Mouse (Mus musculus) kidney, adult 18-20 months (tissue): Measurements from ENCODE around the gene Unc13b.

Experiments used
- DNase-seq: peaks from one replicate; pipeline ENCODE4 v3.0.0; 2021

Unc13b gene

DNA sequence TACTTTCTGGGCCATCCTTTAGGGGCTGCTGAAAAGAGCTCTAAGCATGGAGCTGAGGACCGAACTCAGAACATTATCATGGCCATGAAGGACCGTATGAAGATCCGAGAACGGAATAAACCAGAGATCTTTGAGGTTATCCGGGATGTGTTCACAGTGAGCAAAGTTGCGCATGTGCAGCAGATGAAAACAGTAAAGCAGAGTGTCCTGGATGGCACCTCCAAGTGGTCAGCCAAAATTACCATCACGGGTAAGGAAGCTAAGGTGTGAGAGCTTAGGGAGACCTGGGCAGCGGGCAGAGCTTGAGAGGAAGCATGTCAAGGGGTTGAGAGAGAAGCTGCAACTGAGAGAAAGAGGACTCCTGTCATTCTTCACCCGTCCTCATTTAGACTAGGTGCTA, 178.1 kb downstream of the Unc13b start:
- DNase-seq: no peak

DNA sequence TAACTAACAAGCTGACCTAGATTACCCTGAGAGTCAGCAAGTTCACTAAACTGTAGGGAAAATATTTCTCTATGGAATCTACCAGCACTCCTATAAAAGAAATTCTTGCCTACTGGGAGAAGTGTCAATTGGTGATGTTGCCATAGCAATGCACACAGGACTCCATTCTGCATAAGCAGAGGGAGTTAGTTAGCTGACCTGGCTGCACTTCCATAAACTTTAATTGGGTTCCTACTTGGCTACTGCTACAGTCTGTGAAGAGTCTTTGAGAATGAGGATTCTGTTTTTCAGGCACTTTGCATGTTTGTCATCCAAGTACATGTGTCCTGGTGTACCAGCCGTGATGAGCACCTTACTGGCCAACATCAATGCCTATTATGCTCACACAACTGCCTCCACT, 182.0 kb downstream of the Unc13b start:
- DNase-seq: no peak

DNA sequence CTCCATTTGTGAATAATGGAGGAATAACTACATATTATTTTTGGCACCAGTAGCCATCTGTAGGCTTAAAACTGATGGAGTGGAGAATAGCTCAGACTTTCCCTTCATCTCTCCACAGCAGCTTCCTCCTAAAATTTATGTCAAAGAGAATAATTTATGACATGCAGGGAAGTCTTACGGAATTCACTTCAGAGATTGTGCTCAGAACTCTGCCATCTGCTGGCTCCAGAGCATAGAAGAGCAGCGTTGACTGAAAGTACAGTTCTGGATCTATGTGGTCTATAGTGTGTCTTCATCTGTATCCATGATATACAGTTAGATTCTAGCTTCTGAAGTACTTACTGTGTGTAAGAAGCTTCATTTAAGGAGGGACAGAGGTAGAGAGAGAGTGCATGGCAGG, 185.3 kb downstream of the Unc13b start:
- DNase-seq: no peak

DNA sequence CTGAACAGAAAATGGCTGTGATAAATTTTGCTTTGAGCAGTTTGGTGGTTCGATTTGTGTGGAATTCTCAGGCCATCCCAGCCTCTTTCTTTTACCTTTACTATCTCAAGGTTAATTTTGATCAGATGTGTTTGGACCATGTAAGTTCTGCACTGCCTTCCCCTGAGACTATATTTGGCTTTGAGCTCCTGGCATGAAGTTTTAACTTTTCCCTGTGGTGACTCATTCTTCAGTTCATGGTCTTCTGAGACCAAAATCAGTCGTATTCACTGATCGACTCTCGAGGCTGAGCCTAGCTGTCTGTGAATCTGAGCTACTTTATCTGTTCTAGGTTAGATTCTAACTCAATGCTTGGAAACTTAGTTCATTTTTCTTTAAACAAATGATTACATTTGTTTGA, 187.0 kb downstream of the Unc13b start:
- no peak for DNase-seq

DNA sequence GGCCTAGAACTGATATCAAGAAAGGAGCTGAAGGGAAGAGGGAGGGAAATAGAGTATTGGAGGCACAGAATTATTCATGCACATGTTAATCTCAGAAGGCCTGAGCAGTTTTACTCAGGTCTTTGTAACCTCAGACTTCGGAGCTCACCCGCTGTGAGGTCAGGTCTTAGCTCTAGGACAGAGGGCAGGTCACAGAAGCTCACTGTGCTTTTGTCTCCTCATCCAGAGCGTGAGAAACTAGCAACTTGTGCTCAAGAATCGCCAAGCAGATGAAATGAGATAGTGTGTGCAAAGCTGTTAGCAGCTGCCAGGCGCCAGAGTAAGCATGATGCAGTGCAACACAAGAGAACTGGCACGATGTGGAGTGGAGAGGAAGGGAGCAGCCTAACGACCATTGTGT, 189.3 kb downstream of the Unc13b start:
- no peak for DNase-seq

DNA sequence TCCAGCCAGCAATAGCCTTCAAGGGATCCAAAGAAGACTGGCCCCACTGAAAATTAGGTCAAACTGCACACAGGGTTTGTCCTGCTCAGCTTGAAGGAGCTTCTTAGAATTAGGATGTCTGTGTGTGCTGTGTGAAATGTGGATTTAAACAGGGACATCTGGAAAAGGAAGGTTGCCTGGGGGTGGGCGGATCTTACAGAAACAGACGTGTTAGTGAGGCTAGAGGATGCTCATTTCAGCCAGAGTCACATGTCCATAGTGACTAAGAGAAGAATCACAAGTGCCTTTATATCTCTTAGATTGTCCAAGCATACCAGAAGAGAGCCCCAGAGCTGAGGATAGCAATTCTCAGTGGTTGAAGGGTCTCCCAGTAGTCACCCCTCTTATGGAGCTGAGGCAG, 190.2 kb downstream of the Unc13b start:
- DNase-seq: no peak

DNA sequence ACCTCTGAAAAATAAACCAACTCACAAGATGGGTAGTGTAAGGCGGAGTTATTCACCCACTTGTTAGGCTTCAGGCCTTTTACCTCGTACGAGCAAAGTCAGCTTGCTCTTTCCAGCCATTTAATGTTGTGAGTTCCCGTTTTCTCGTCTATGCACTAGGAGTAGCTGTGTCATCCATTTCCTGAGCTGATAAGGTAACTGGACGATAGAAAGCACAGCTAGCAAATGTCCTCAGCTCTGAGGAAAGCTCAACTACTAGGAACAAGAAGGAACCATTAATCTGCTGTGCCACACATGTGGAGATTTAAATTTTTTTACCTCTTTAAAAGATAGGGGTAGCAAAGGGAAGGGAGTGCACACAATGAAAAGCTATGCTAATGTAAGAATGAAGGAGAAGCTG, 192.5 kb downstream of the Unc13b start:
- no peak for DNase-seq

DNA sequence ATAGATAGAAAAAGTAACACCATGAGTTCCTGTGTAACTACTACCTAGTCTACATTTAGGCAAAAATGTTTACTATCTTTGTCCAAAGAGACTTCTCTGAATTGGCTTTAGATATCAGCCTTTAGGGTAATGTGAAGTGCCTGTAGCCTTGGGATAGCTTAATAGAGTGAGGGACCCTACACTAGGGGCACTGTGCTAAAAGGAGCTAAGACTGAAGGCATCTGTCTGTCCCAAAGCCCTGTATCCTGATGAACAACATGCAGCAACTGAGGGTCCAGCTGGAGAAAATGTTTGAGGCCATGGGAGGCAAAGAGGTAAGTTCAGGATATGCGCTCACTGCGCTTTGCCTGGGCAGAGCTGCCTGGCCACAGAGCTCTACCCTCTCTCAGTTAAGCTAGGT, 198.3 kb downstream of the Unc13b start:
- no peak for DNase-seq

DNA sequence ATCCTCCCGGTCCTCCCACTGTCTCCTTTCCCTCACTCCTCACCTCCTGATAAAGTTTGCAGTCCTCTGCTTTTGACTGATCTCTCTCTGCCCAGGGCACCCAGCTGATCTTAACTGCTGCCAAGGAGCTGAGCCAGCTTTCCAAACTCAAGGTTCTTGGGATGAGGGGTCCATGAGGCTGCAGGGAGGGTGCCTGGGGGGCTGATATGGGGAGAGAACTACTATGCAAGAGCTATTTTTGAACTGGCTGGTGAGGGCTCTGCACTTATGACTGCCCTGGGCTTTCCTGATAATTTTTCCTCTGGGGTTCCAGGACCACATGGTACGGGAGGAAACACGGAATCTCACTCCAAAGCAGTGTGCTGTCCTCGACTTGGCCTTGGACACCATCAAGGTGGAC, 199.8 kb downstream of the Unc13b start:
- no peak for DNase-seq

DNA sequence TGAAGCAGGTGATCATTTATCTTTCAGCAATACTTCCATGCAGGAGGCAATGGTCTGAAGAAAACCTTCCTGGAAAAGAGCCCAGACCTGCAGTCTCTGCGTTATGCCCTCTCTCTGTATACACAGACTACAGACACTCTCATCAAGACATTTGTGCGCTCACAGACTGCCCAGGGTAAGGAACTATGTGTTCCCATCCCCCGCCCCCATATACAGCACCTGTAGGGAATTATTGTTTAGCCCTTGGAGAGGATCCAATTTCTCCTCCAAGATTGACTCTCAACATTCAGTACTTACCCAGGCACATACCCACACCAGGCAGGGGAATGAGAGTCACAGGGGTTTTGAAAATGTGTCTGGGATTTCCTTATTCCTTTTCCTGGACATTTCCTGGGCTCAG, 200.7 kb downstream of the Unc13b start:
- no peak for DNase-seq

DNA sequence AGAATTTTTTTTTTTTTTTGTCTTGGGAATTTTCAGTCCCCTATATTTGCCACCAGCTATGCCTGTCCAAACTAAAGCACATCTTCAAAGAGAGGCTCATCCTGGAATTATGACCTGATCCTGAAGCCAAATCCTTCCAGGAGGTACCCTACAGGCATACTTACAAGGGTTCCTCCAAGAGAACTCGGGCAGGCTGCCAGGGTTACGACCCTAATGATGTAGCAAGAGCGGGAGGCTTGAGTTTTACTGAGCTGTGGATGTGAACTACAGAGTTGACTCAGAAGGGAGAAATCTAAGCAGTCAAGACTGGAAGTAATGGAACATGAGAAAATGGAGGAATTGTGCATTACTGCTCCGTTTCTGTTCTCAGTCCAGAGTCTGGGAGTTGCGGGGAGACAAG, 201.3 kb downstream of the Unc13b start:
- peak; percentile 6 for DNase-seq

DNA sequence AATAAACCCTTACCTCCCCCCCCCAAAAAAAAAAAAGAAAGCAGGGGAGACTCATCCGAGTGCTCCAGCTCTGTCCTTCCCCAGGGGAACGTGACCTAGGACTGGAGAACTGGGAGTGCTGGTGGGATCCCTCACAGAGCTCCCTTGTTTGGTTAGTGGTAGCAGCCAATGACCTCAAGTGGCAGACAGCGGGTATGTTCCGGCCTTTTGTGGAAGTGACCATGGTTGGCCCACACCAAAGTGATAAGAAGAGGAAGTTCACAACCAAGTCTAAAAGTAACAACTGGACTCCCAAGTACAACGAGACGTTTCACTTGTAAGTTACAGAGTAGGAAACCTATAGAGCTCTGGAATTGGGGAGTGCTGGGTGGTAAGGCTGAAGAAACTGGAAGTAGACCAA, 204.1 kb downstream of the Unc13b start:
- no peak for DNase-seq

DNA sequence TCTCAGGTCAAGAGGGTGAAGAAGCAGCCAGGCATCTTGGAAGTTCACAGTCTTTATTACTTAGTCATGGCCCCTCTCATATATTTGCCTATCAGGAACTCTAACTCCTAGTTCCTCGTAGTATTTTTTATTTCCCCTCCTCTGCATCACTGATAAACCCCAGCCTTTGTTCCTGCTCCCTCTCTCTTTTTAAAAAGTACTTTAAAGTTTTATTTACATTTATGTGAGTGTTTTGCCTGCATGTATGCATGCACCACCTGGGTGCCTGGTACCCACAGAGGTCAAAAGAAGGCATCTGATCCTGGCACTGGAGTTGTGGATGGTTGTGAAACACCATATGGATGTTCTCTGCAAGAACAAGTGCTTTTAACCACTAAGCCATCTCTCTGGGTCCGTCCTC, 207.4 kb downstream of the Unc13b start:
- no peak for DNase-seq

DNA sequence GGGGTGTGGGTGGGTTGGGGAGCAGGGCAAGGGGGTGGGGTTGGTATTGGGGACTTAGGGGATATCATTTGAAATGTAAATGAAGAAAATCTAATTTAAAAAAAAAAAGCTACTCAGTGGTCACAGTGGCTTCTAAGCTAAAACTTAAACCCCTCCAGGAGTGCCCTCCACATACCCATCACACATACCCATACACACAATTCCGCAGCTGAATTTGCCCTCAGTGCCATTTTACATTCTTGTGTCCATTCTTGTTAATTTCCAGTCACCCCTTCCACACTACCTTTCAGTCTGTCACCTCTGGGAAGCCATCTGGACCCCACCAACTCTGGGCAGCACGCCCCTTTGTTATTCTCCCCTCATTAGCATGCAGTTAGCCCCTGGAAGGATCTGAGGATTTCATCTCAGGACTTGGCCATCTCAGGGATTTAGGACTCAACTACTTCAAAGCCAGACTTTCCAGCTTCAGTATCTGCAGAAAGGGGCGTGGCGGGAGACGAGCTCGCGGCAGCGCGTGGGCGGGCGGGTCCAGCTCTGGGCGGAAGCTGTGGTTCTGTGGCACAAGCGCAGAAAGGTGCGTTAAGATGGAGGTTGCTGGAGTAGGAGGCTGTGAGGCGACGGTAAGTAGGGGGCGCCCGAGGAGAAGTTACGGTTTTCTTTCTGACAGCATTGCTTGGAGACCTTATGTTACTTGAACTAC, 208.0 kb downstream of the Unc13b start, which contains the start of gene Atp8b5:
Gene Atp8b5, plus strand, starts transcription at position 537 of the 700 bp plus-strand sequence.
- peak; percentile 86 for DNase-seq

DNA sequence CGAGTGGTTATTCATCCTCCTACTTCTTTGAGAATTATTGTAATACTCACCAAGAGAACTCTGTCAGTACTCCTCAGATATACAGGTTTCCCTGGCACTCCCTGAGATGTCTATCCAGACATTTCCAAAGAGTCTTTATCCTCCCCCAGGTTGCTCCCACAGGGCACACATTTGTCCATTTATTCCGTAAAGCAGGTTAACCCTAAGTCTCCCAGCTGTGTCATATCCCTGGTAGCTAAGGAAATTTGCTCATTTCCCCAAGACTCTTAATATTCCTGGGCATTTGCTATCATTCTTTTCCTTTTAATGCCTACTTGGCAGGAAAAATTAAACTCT, 208.5 kb downstream of the Unc13b start:
- no peak for DNase-seq

DNA sequence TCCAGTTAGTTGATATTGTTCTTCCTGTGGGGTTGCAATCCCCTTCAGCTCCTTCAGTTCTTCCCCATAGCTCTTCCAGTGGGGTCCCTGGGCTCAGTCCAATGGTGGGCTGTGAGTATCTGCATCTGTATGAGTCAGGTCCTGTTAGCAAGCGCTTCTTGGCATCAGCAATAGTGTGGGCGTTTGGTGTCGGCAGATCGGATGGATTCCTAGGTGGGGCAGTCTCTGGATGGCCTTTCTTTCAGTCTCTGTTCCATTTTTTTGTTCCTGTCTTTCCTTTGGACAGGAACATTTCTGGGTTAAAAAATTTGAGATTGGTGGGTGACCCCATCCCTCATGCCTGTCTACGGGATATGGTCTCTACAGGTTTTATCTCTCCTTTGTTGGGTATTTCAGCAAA, 226.7 kb downstream of the Unc13b start:
- DNase-seq: no peak

DNA sequence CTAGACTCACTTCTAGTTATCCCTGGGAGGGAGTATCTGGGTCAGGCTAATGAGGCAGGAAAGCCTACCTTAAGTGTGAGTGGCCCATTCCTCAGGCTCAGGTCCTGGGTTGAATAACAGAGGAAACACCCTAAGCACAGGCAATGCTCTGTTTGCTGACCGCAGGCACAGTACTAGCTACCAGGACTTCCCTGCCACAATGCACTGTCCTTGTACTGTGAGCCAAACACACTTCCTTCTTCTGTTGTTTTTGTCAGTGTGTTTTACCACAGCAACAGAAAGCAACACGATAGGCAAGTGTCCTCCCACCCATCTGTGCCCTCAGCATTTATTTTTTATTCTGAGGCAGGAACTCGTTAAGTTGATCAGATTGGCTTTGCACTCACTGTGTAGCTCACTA, 228.6 kb downstream of the Unc13b start:
- no peak for DNase-seq

DNA sequence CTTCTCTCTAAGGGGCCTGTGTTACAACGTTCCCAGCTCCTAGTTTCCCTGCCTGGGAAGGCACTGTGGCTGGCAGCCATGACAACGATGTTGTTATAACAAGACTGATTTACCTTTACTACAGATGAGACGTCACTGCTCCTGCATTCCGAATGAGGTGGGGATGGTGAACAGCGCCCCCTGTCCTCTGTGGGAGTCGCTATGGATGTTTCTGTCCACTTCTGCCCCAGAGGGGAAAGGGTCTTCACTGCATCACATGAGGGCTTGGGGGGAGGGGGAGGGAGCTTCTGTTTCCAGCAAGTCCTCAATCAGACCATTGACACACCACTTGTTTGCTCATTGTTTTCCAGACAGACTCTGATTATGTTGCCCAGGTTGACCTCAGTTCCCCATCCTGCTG, 235.2 kb downstream of the Unc13b start:
- DNase-seq: no peak

DNA sequence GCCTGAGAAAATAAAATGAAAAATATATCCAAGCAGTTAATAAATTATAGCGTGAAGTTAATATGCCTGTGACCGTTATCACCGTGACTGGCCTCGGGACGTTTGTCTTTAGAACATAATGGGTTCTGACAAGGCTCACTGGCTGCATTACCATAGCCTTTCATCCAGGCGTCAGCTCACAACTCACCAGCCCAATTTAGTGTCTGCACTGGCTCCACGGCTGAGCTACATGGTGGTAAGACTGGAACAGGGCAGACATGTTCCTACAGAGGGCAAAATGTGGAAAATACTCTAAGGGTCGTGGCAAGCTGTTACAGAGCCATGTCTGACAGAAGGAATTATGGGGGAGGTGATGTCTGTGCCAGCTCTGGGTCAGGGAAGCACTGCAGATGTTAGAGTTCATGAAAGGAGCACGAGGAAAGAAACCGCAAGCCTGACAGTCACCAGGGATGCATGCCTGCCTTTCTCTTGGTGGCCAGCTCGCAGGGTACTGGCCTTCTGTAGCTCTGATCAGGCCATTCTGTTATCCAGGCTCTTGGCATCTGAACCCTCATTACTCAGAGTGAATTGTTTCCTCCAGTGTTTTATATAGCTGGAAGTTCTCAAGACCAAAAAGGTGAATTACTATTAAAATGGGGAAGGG, 251.1 kb downstream of the Unc13b start:
- DNase-seq: peak; percentile 8
